Mouse (Mus musculus): ENCODE data around the gene Dennd1a.

Dennd1a gene

GRCm38 (mm10) chr2:38286733-38287551 lies at the start of gene Dennd1a:
TSS of gene Dennd1a (minus strand) at chr2:38287390.
- peak; percentile 91 for ATAC-seq (ENCODE audit: low TSS enrichment)

GRCm38 (mm10) chr2:38336606-38337005 lies 49.4 kb upstream of the Dennd1a start:
- ATAC-seq (ENCODE audit: low TSS enrichment): no peak

GRCm38 (mm10) chr2:38333586-38334119 lies 46.5 kb upstream of the Dennd1a start:
- no peak for ATAC-seq (ENCODE audit: low TSS enrichment)

- ATAC-seq (ENCODE audit: low TSS enrichment): no peak
Observed at GRCm38 (mm10) chr2:38326671-38327070, 39.5 kb upstream of the Dennd1a start.

GRCm38 (mm10) chr2:38323380-38323779 lies 36.2 kb upstream of the Dennd1a start:
- ATAC-seq (ENCODE audit: low TSS enrichment): peak; percentile 59

- ATAC-seq (ENCODE audit: low TSS enrichment): no peak
Observed at GRCm38 (mm10) chr2:38320911-38321310, 33.7 kb upstream of the Dennd1a start.

- ATAC-seq (ENCODE audit: low TSS enrichment): no peak
Observed at GRCm38 (mm10) chr2:38319086-38319485, 31.9 kb upstream of the Dennd1a start.

GRCm38 (mm10) chr2:38313399-38313798 lies 26.2 kb upstream of the Dennd1a start:
- no peak for ATAC-seq (ENCODE audit: low TSS enrichment)

GRCm38 (mm10) chr2:38312921-38313320 lies 25.7 kb upstream of the Dennd1a start:
- no peak for ATAC-seq (ENCODE audit: low TSS enrichment)

- ATAC-seq (ENCODE audit: low TSS enrichment): no peak
Observed at GRCm38 (mm10) chr2:38305152-38305551, 18.0 kb upstream of the Dennd1a start.

GRCm38 (mm10) chr2:38300941-38301340 lies 13.8 kb upstream of the Dennd1a start:
- no peak for ATAC-seq (ENCODE audit: low TSS enrichment)

- no peak for ATAC-seq (ENCODE audit: low TSS enrichment)
Observed at GRCm38 (mm10) chr2:38295939-38296338, 8.7 kb upstream of the Dennd1a start.

GRCm38 (mm10) chr2:38291526-38291925 lies 4.3 kb upstream of the Dennd1a start:
- no peak for ATAC-seq (ENCODE audit: low TSS enrichment)

- ATAC-seq (ENCODE audit: low TSS enrichment): no peak
Observed at GRCm38 (mm10) chr2:38288226-38288625, 1.0 kb upstream of the Dennd1a start.

GRCm38 (mm10) chr2:38286433-38286732 lies 807 bp downstream of the Dennd1a start:
- ATAC-seq (ENCODE audit: low TSS enrichment): 0 out of 2 replicates have a peak, but pooled peaks have one; percentile 8

- ATAC-seq (ENCODE audit: low TSS enrichment): no peak
Observed at GRCm38 (mm10) chr2:38285781-38286432, 1.3 kb downstream of the Dennd1a start.

GRCm38 (mm10) chr2:38283961-38284360 lies 3.2 kb downstream of the Dennd1a start:
- no peak for ATAC-seq (ENCODE audit: low TSS enrichment)

- ATAC-seq (ENCODE audit: low TSS enrichment): no peak
Observed at GRCm38 (mm10) chr2:38280376-38280775, 6.8 kb downstream of the Dennd1a start.

GRCm38 (mm10) chr2:38274973-38275372 lies 12.2 kb downstream of the Dennd1a start:
- ATAC-seq (ENCODE audit: low TSS enrichment): no peak

GRCm38 (mm10) chr2:38263653-38264052 lies 23.5 kb downstream of the Dennd1a start:
- peak; percentile 52 for ATAC-seq (ENCODE audit: low TSS enrichment)

GRCm38 (mm10) chr2:38259052-38259451 lies 28.1 kb downstream of the Dennd1a start:
- ATAC-seq (ENCODE audit: low TSS enrichment): no peak

- ATAC-seq (ENCODE audit: low TSS enrichment): no peak
Observed at GRCm38 (mm10) chr2:38237616-38238015, 49.6 kb downstream of the Dennd1a start.

- no peak for ATAC-seq (ENCODE audit: low TSS enrichment)
Observed at GRCm38 (mm10) chr2:38235593-38235992, 51.6 kb downstream of the Dennd1a start.
